Mouse (Mus musculus): ENCODE measurements at regions not wholly inside any gene's neighbourhood (a gene's known extent, or its start where the extent isn't known, plus 50 kb on each side); places are given as distances from the start of the nearest gene placed in this dataset.

- DNase-seq (ENCODE audit: low read depth, low spot score): no peak
Measured at GRCm38 (mm10) chr17:79414006-79414405, 59.1 kb upstream of the Cdc42ep3 start.

GRCm38 (mm10) chr17:79417953-79418352 lies 63.1 kb upstream of the Cdc42ep3 start:
- DNase-seq (ENCODE audit: low read depth, low spot score): no peak

GRCm38 (mm10) chr17:79421618-79422017 lies 66.7 kb upstream of the Cdc42ep3 start:
- DNase-seq (ENCODE audit: low read depth, low spot score): peak; percentile 2

- DNase-seq (ENCODE audit: low read depth, low spot score): no peak
Measured at GRCm38 (mm10) chr17:79439182-79439581, 84.3 kb upstream of the Cdc42ep3 start.

- no peak for DNase-seq (ENCODE audit: low read depth, low spot score)
Measured at GRCm38 (mm10) chr17:79442507-79443115, 87.7 kb upstream of the Cdc42ep3 start.

GRCm38 (mm10) chr17:79447170-79447569 lies 92.3 kb upstream of the Cdc42ep3 start:
- DNase-seq (ENCODE audit: low read depth, low spot score): no peak

- no peak for DNase-seq (ENCODE audit: low read depth, low spot score)
Measured at GRCm38 (mm10) chr17:79451141-79451860, 96.4 kb upstream of the Cdc42ep3 start.

GRCm38 (mm10) chr17:79453825-79454224 lies 98.9 kb upstream of the Cdc42ep3 start:
- no peak for DNase-seq (ENCODE audit: low read depth, low spot score)

- no peak for DNase-seq (ENCODE audit: low read depth, low spot score)
Measured at GRCm38 (mm10) chr17:79454526-79454925, 99.6 kb upstream of the Cdc42ep3 start.

- DNase-seq (ENCODE audit: low read depth, low spot score): no peak
Measured at GRCm38 (mm10) chr17:79455229-79455628, 100.3 kb upstream of the Cdc42ep3 start.

GRCm38 (mm10) chr17:79457636-79458035 lies 102.7 kb upstream of the Cdc42ep3 start:
- no peak for DNase-seq (ENCODE audit: low read depth, low spot score)

- DNase-seq (ENCODE audit: low read depth, low spot score): no peak
Measured at GRCm38 (mm10) chr17:79461681-79462091, 106.8 kb upstream of the Cdc42ep3 start.

GRCm38 (mm10) chr17:79463074-79463694 lies 108.3 kb upstream of the Cdc42ep3 start:
- no peak for DNase-seq (ENCODE audit: low read depth, low spot score)

GRCm38 (mm10) chr17:79465666-79466065 lies 110.8 kb upstream of the Cdc42ep3 start:
- no peak for DNase-seq (ENCODE audit: low read depth, low spot score)

- DNase-seq (ENCODE audit: low read depth, low spot score): no peak
Measured at GRCm38 (mm10) chr17:79471639-79472038, 116.7 kb upstream of the Cdc42ep3 start.

- no peak for DNase-seq (ENCODE audit: low read depth, low spot score)
Measured at GRCm38 (mm10) chr17:79472106-79472995, 117.5 kb upstream of the Cdc42ep3 start.

GRCm38 (mm10) chr17:79476671-79477070 lies 121.8 kb upstream of the Cdc42ep3 start:
- DNase-seq (ENCODE audit: low read depth, low spot score): no peak

GRCm38 (mm10) chr17:79481112-79481738 lies 126.3 kb upstream of the Cdc42ep3 start:
- no peak for DNase-seq (ENCODE audit: low read depth, low spot score)

- no peak for DNase-seq (ENCODE audit: low read depth, low spot score)
Measured at GRCm38 (mm10) chr17:79481936-79482335, 127.0 kb upstream of the Cdc42ep3 start.

GRCm38 (mm10) chr17:79485239-79485638 lies 126.4 kb upstream of the Rmdn2 start:
- DNase-seq (ENCODE audit: low read depth, low spot score): no peak

- no peak for DNase-seq (ENCODE audit: low read depth, low spot score)
Measured at GRCm38 (mm10) chr17:79489306-79489705, 122.4 kb upstream of the Rmdn2 start.

All from ZHBTc4 (cell line).